Mouse (Mus musculus): ENCODE measurements at regions not wholly inside any gene's neighbourhood (a gene's known extent, or its start where the extent isn't known, plus 50 kb on each side); places are given as distances from the start of the nearest gene placed in this dataset.

- no peak for DNase-seq (ENCODE audit: low read depth, low spot score)
Measured at GRCm38 (mm10) chr8:90504521-90504920, 156.4 kb upstream of the Tox3 start.

- peak; percentile 92 for DNase-seq (ENCODE audit: low read depth, low spot score)
Measured at GRCm38 (mm10) chr8:90503306-90503705, 155.2 kb upstream of the Tox3 start.

- peak; percentile 79 for DNase-seq (ENCODE audit: low read depth, low spot score)
Measured at GRCm38 (mm10) chr8:90502879-90503278, 154.7 kb upstream of the Tox3 start.

GRCm38 (mm10) chr8:90499315-90499714 is 151.2 kb upstream of the Tox3 start:
- DNase-seq (ENCODE audit: low read depth, low spot score) = no peak

- DNase-seq (ENCODE audit: low read depth, low spot score) = no peak
Measured at GRCm38 (mm10) chr8:90496658-90497163, 148.6 kb upstream of the Tox3 start.

GRCm38 (mm10) chr8:90495943-90496371 is 147.8 kb upstream of the Tox3 start:
- no peak for DNase-seq (ENCODE audit: low read depth, low spot score)

GRCm38 (mm10) chr8:90492521-90493225 is 144.5 kb upstream of the Tox3 start:
- DNase-seq (ENCODE audit: low read depth, low spot score) = no peak

- DNase-seq (ENCODE audit: low read depth, low spot score) = no peak
Measured at GRCm38 (mm10) chr8:90491691-90492090, 143.5 kb upstream of the Tox3 start.

GRCm38 (mm10) chr8:90490734-90491441 is 142.7 kb upstream of the Tox3 start:
- no peak for DNase-seq (ENCODE audit: low read depth, low spot score)

GRCm38 (mm10) chr8:90486556-90486955 is 138.4 kb upstream of the Tox3 start:
- no peak for DNase-seq (ENCODE audit: low read depth, low spot score)

GRCm38 (mm10) chr8:90478149-90478548 is 130.0 kb upstream of the Tox3 start:
- no peak for DNase-seq (ENCODE audit: low read depth, low spot score)

GRCm38 (mm10) chr8:90474066-90474465 is 125.9 kb upstream of the Tox3 start:
- no peak for DNase-seq (ENCODE audit: low read depth, low spot score)

GRCm38 (mm10) chr8:90470826-90471225 is 122.7 kb upstream of the Tox3 start:
- DNase-seq (ENCODE audit: low read depth, low spot score) = peak; percentile 22

GRCm38 (mm10) chr8:90463708-90464107 is 115.6 kb upstream of the Tox3 start:
- DNase-seq (ENCODE audit: low read depth, low spot score) = no peak

- DNase-seq (ENCODE audit: low read depth, low spot score) = no peak
Measured at GRCm38 (mm10) chr8:90455321-90455720, 107.2 kb upstream of the Tox3 start.

- peak; percentile 70 for DNase-seq (ENCODE audit: low read depth, low spot score)
Measured at GRCm38 (mm10) chr8:90454130-90454529, 106.0 kb upstream of the Tox3 start.

GRCm38 (mm10) chr8:90441058-90441851 is 93.1 kb upstream of the Tox3 start:
- DNase-seq (ENCODE audit: low read depth, low spot score) = no peak

GRCm38 (mm10) chr8:90414021-90414420 is 65.9 kb upstream of the Tox3 start:
- no peak for DNase-seq (ENCODE audit: low read depth, low spot score)
